Mouse (Mus musculus) thymus, adult 2 months (tissue): ENCODE data around the gene Cdx2. TPM values are rescaled to one million over a fixed set of nuclear protein-coding genes. Genes with fewer than 3 reads are reported as not detected.
A peak's percentile ranks its signal among the peaks of the same experiment; 100 is the strongest.

Experiments
- DNase-seq: peaks from one replicate; pipeline ENCODE4 v3.0.0; 2021
- H3K27ac ChIP-seq: fragments of 200-500 bp; 2 replicates; pipeline ENCODE4 v1.5.1; 2012; ENCODE audit warnings: low read length, control low read depth; ENCODE audit not compliant: control insufficient read depth, insufficient read depth
- H3K27me3 ChIP-seq: fragments of 200-500 bp; 2 replicates; pipeline ENCODE4 v1.6.1; 2012; ENCODE audit warnings: mild to moderate bottlenecking, low read length, moderate library complexity, mixed read lengths; ENCODE audit not compliant: control insufficient read depth, insufficient read depth
- H3K36me3 ChIP-seq: fragments of 200-500 bp; 2 replicates; pipeline ENCODE4 v1.6.1; 2012; ENCODE audit warnings: mild to moderate bottlenecking, low read length, moderate library complexity; ENCODE audit not compliant: control insufficient read depth, insufficient read depth
- H3K4me1 ChIP-seq: fragments of 200-500 bp; replicated peaks from 2 replicates; pipeline ENCODE4 v1.6.1; 2012; ENCODE audit warnings: low read length; ENCODE audit not compliant: control insufficient read depth, insufficient read depth
- H3K4me3 ChIP-seq: fragments of 200-500 bp; 2 replicates; pipeline ENCODE4 v1.5.1; 2012; ENCODE audit warnings: mild to moderate bottlenecking, low read length, control low read depth, moderate library complexity; ENCODE audit not compliant: control insufficient read depth, insufficient read depth
- CTCF ChIP-seq: fragments of 200-500 bp; IDR thresholded peaks from 2 replicates; pipeline ENCODE4 v1.5.1; 2012; ENCODE audit warnings: mild to moderate bottlenecking, control low read depth, low read length, moderate library complexity, borderline replicate concordance; ENCODE audit not compliant: control insufficient read depth, poor library complexity, insufficient read depth; ENCODE audit errors: extremely low read depth
- POLR2A ChIP-seq: fragments of 200-500 bp; IDR thresholded peaks from 2 replicates; pipeline ENCODE4 v1.6.1; 2012; ENCODE audit warnings: mild to moderate bottlenecking, low read length, control low read depth, moderate library complexity; ENCODE audit not compliant: control insufficient read depth, poor library complexity, insufficient read depth; ENCODE audit errors: extremely low read depth
- WGBS: fragments of 180-500 bp; shearing (Covaris S2); methylation state at CpG from one replicate; pipeline ENCODE4 v1.1.7; 2018; 5-methylcytosine and 5-hydroxymethylcytosine counted together
- polyA plus RNA-seq: library from polyadenylated mRNA; depleted of rRNA; stranded (reverse); fragments of >200 nt; gene quantifications from 2 replicates; pipeline ENCODE4 v1.2.3, GENCODE M21; 2012

Cdx2 gene
- polyA plus RNA-seq, 1 experiment: 0.32 TPM

GRCm38 (mm10) chr5:147331547-147331946, 24.5 kb upstream of the Cdx2 start:
- Histone ChIP-seq H3K27me3 (no peaks in the 10 kb centered on the region), H3K4me1 (peaks cover 3% of the 10 kb centered on the region), H3K36me3 (no peaks in the 10 kb centered on the region), H3K4me3 (no peak overlapping the region), H3K27ac (no peak overlapping the region)
- 37% methylated on average over 2 of the region's 2 CpGs for WGBS
- no peak for TF ChIP-seq POLR2A
- peak; percentile 48; the same call in 1 of the 2 replicates for TF ChIP-seq CTCF
- DNase-seq: peak; percentile 88

- no peaks in the 10 kb centered on the region for H3K27me3 ChIP-seq
- no peak for DNase-seq
Observed at GRCm38 (mm10) chr5:147329946-147330345, 22.9 kb upstream of the Cdx2 start.

GRCm38 (mm10) chr5:147327636-147328035, 20.6 kb upstream of the Cdx2 start:
- 93% methylated on average over 5 of the region's 5 CpGs for WGBS

More at GRCm38 (mm10) chr5:147329946-147330345, 22.9 kb upstream of the Cdx2 start:
- WGBS: 90% methylated on average over 11 of the region's 11 CpGs
- Histone ChIP-seq H3K27ac (no peak overlapping the region), H3K4me1 (peaks cover 3% of the 10 kb centered on the region), H3K36me3 (no peaks in the 10 kb centered on the region), H3K4me3 (no peak overlapping the region)
- TF ChIP-seq CTCF (no peak), POLR2A (no peak)

GRCm38 (mm10) chr5:147325931-147326330, 18.9 kb upstream of the Cdx2 start:
- WGBS: 88% methylated on average over 11 of the region's 11 CpGs

More at GRCm38 (mm10) chr5:147327636-147328035, 20.6 kb upstream of the Cdx2 start:
- TF ChIP-seq CTCF: no peak
- no peak for TF ChIP-seq POLR2A
- no peak for DNase-seq
- no peak overlapping the region for H3K4me3 ChIP-seq
- no peaks in the 10 kb centered on the region for H3K36me3 ChIP-seq
- no peak overlapping the region for H3K27ac ChIP-seq
- H3K27me3 ChIP-seq: no peaks in the 10 kb centered on the region
- peaks cover 5% of the 10 kb centered on the region for H3K4me1 ChIP-seq

GRCm38 (mm10) chr5:147323237-147323917, 16.3 kb upstream of the Cdx2 start:
- peak; percentile 42; the same call in 1 of the 2 replicates for TF ChIP-seq CTCF
- TF ChIP-seq POLR2A: no peak
- peaks cover 3% of the 10 kb centered on the region; the same call in 1 of the 2 replicates for H3K27me3 ChIP-seq
- WGBS: 4% methylated on average over 17 of the region's 17 CpGs
- no peak overlapping the region for H3K27ac ChIP-seq
- DNase-seq: peak; percentile 86
- H3K4me1 ChIP-seq: peaks cover 7% of the 10 kb centered on the region
- H3K36me3 ChIP-seq: no peaks in the 10 kb centered on the region
- 0 out of 2 replicates have a peak overlapping the region, but pooled peaks have one; percentile 9 for H3K4me3 ChIP-seq

More at GRCm38 (mm10) chr5:147325931-147326330, 18.9 kb upstream of the Cdx2 start:
- TF ChIP-seq CTCF: no peak
- no peak for TF ChIP-seq POLR2A
- no peaks in the 10 kb centered on the region for H3K36me3 ChIP-seq
- H3K4me3 ChIP-seq: no peak overlapping the region
- H3K4me1 ChIP-seq: peaks cover 7% of the 10 kb centered on the region
- no peak for DNase-seq
- H3K27me3 ChIP-seq: no peaks in the 10 kb centered on the region; the same call in 1 of the 2 replicates
- H3K27ac ChIP-seq: no peak overlapping the region

GRCm38 (mm10) chr5:147322183-147322582, 15.1 kb upstream of the Cdx2 start, which contains the start of gene Urad:
TSS of gene Urad (minus strand) at chr5:147322440.
- Histone ChIP-seq H3K4me1 (peaks cover 7% of the 10 kb centered on the region), H3K27me3 (peaks cover 3% of the 10 kb centered on the region; the same call in 1 of the 2 replicates), H3K4me3 (0 out of 2 replicates have a peak within 1 kb of the TSS, but pooled peaks have one; percentile 9), H3K27ac (no peak within 1 kb of the TSS), H3K36me3 (no peaks in the 10 kb centered on the region)
- TF ChIP-seq POLR2A (no peak), CTCF (no peak)
- no peak for DNase-seq
- WGBS: 91% methylated on average over 8 of the region's 8 CpGs
